Mouse (Mus musculus): ENCODE data around the gene Nek8.

The Nek8 gene

DNA sequence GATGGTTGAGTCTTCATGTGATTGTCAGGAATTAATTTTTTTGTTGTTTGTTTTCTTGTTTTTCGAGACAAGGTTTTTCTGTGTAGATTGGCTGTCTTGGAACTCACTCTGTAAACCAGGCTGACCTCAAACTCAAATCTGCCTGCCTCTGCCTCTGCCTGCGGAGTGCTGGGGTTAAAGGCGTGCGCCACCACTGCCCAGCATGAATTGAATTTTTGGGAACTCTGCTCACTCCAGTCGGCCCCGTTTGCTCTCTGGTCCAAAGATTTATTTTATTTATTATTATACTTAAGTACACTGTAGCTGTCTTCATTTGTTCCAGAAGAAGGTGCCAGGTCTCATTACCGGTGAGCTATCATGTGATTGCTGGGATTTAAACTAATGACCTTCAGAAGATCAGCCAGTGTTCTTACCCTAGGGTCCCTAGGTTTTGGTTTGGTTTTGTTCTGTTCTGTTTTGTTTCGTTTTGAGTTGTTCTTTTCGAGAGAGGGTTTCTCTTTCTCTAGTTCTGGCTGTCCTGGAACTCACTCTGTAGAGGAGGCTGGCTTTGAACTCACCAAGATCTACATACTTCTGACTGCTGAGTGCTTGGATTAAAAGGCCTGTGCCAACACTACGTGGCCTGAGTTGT, 7.5 kb upstream of the Nek8 start:
- DNase-seq (ENCODE audit: low read depth, low spot score), result no peak

DNA sequence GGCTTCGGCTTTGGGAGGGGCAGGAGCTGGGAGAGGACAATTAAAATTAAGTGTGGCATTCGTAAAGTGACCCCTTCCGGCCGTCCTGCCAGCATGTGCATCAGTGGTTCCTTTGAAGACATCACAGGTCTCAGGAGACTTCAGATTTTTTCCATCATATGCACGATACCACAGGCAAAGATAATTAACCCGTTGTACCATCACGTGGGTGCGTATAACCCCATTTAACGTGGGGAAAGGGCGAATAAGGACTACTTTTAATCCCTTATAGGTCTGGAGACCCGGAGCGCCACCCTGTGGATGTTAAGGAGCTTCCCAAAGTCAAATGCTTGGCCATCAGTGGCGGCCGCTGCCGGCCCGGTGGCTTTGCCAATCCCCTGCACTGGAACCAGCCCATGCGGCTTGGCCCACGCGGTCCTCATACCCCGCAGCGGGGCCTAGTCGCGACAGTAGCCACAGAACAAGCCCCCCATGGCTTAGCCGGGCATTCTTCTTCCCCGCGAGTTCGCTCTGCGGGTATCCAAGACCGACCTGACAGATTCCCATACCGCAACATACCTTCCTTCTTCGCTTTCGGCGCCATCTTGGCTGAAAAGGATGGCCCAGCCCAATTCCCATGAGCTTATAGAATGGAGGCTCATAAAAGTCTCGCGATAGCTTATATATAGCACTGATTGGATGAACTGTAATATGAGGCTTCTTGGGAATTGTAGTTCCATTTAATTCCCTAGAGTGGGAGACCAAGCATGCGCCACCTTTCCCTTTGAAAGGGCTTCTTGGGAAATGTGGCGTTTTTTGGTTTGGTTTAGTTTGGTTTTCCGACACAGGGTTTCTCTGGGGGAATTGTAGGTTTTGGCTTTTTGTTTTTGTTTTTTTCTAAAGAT, 6.7 kb upstream of the Nek8 start, which contains the start of gene Rpl23a:
Rpl23a (minus strand) TSS at position 624 of the 884 bp plus-strand sequence.
- DNase-seq (ENCODE audit: low read depth, low spot score), result peak; percentile 87

GRCm38 (mm10) chr11:78182450-78182849, 6.0 kb upstream of the Nek8 start:
- DNase-seq (ENCODE audit: low read depth, low spot score), result no peak

DNA sequence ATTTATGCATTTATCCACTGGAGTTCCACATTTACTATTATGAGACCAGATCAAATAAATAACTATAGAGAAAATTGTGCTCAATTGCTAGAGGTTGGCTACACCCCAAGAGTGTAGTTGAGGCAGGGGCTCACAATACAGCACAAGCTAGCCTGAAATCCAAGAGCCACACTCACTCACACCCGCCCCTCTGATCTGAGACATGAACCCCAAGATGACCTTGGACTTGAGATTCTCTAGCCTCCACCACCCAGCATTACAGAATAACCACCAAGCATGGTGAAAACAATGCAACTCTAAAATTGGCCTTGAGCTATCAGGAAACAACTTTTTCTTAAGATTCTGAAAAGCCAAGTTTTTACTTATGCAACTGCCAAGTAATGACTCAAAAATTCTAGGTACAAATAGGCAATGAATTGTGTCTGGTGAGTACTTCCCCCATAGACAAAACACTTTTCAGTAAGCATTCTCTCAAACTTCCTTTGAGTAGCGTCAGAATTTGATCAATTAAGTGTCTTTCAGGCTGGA, 5.4 kb upstream of the Nek8 start:
- DNase-seq (ENCODE audit: low read depth, low spot score), result no peak

DNA sequence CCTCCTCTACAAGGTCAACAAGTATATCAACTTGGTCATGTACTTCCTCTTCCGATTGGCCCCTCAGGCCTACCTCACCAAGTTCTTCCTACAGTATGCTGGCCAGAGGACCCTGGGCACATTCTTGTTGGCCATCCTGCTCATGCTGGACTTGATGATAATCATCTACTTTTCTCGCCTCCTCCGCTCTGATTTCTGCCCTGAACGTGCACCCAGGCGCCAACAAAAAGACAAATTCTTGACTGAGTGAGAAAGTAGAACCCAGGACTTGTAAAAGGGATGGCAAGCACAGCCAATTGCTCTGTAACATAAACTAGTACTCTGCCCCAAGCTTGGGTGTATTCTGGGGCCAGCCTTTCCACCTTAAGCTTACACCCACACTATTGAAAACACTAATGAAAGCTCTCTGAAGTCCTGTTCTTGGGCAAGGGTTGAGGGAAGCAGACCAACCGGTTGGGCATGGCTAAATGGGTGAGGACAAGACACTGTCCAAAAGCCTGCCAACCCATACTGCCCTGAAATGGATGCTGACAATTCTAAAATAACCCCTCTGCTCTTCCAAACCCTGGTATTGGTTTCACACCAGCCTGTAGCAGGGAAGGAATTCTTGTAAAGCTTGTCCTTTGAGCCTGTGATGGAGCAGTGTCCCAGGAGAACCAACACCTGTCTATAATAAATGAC, 3.7 kb upstream of the Nek8 start:
- no peak for DNase-seq (ENCODE audit: low read depth, low spot score)

GRCm38 (mm10) chr11:78179438-78179999, 3.0 kb upstream of the Nek8 start:
- DNase-seq (ENCODE audit: low read depth, low spot score), result no peak

DNA sequence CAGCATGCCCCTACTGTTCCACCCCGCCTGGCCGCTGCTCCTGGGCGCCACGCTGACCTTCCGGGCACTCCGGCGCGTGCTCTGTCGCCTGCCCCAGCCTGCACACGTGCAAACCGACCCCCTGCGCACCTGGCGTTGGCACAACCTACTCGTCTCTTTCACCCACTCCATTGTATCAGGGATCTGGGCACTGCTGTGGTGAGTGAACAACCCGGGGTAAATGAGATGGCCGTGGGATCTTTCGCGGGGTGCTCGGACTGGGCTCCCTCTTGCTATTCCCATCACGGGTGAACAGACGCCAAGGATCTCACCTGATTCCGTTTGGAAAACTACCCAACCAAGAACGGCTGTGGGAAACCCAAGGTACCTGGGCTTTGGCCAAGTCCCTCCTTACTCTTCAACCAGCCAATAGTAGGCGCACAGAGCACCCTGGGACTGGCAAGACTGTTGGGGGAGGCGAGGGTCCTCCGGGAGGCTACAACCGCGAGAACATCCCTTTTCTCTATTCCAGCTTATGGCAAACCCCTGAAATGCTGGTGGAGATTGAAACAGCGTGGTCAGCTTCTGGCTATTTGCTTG, 2.5 kb upstream of the Nek8 start:
- no peak for DNase-seq (ENCODE audit: low read depth, low spot score)

GRCm38 (mm10) chr11:78177903-78178858, 1.7 kb upstream of the Nek8 start:
- DNase-seq (ENCODE audit: low read depth, low spot score), result peak; percentile 88

DNA sequence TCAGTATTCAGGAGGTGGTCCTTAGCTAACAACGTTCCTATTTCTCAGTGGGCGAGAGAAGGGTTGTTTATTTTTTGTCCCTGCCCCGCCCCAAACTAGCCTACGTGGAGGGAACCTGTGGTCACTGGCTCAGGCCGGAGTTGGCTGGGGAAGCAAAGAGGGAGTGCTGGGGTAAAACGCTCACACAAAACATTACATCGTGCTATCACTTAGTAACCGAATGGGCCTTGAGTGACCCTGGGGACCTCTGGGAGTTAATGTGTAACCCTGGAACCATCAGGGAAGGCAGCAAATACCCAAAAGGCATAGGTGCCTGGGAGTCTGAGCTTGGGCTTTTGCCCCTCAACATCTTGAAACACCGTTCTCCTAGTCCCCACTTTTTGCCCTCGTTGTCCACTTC, 962 bp upstream of the Nek8 start:
- DNase-seq (ENCODE audit: low read depth, low spot score), result no peak

DNA sequence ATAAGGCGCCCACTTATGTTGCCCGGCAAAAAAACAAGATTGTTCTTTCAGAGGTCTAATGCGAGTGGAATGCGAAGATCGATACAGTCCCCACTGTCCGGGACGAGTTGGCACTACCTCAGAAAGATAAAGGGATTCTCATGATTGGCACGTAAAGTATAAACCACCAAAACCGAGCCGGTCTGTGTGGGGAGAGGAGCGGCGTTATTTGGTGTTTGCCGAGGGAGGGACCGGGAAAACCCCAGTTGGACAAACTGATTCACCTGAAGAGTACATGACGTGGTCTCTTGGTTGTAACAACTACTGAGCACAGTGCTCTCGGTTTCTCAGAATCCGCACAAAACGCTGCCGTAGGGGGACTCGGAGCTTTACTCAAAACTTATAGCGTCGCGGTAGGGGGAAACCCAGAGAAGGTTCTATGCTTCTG, 443 bp upstream of the Nek8 start:
- DNase-seq (ENCODE audit: low read depth, low spot score), result no peak

DNA sequence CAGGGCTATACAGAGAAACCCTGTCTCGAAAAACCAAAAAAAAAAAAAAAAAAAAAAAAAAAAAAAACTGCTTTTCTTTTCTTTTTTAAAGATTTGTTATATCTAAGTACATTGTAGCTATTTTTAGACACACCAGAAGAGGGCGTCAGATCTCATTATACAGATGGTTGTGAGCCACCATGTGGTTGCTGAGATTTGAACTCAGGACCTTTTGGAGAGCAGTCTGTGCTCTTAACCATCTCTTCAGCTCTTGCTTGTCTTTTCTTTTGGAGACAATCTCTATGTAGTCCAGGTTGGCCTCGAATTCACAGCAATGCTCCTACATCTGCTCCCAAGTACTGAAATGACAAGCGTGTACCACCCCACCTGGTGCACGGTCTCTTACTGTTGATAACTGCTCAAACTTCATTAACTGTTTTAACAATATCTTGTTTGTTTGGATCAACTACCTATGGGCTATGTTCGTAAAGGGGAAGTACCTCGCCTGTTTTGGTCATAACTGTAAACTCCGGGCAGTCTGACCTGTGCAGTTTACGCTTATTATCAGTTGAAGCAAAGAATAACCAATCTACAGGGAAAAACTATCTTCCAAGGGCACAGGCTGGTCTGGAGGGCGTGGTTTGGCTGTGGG, 589 bp downstream of the Nek8 start:
- no peak for DNase-seq (ENCODE audit: low read depth, low spot score)

DNA sequence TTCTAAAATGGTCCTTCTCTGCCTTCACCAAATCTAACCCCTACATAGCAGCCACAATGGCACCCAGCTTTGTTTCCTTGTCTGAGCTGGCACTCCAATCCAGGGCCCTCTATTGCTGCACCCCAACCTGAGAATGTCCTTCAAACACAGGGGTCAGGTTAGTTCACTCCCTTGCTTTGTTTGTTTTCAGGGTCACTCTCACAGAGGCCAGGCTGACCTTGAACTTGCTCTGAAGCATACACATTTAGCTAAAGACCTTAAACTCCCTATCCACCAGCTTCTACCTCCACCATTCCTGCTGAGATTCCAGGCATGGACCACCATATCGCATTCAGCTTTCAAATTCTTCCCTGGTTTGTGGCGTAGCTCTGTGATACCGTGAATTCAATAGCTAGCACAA, 2.0 kb downstream of the Nek8 start:
- no peak for DNase-seq (ENCODE audit: low read depth, low spot score)

- no peak for DNase-seq (ENCODE audit: low read depth, low spot score)
Measured at GRCm38 (mm10) chr11:78172748-78173383, 3.6 kb downstream of the Nek8 start.

DNA sequence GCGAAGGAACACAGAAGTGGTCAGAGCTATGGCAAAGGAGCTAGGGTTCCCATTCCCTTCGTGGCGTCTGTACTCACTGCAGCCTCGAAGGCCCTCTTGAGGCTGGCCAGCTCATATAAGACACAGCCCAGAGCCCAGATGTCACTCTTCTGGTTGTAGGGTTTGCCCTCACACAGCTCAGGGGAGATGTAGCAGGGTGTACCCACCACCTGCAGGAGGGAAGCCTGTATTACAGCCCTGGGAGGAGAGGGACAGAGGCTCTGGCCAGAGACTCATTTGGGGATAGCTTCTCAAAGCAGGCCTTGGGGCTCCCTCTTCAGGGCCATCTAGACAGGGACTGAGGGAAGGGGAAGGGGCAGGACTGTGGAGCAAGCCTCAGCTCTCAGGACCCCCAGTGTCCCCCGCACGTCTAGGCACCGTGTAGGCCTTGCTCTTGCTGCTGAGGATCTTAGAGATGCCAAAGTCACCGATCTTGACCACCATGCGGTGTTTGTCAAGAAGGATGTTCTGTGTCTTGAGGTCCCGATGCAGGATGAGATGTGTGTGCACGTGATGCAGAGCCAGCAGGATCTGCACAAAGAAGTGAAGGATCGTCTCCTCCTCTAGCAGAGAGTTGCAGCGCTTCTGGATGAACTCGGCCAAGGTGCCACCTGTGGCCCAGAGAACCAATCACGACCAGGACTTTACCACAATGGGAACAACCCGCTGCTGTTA, 4.3 kb downstream of the Nek8 start:
- no peak for DNase-seq (ENCODE audit: low read depth, low spot score)

DNA sequence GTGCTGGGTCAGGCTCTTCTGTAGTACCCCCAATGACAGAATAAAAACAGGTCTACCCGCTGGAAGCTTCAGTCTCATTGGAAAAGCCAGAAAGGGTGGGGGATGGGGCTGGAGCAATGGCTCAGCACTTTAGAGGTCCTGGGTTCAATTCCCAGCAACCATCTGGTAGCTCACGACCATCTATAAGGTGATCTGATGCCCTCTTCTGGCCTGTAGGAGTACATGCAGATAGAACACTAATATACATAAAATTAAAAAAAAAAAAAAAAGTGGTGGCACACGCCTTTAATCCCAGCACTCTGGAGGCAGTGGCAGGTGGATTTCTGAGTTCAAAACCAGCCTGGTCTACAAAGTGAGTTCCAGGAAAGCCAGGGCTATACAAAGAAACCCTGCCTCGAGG, 5.1 kb downstream of the Nek8 start:
- no peak for DNase-seq (ENCODE audit: low read depth, low spot score)

GRCm38 (mm10) chr11:78170306-78170705, 6.2 kb downstream of the Nek8 start:
- DNase-seq (ENCODE audit: low read depth, low spot score), result no peak

GRCm38 (mm10) chr11:78168541-78169468, 7.7 kb downstream of the Nek8 start:
- no peak for DNase-seq (ENCODE audit: low read depth, low spot score)

Data from retina, postnatal 7 days (tissue).